Mouse (Mus musculus): ENCODE results near the gene Rbfox1. TPM values are rescaled to one million over a fixed set of nuclear protein-coding genes. Genes with fewer than 3 reads are reported as not detected.

Rbfox1 gene
- polyA plus RNA-seq, 1 experiment, result not detected

DNA sequence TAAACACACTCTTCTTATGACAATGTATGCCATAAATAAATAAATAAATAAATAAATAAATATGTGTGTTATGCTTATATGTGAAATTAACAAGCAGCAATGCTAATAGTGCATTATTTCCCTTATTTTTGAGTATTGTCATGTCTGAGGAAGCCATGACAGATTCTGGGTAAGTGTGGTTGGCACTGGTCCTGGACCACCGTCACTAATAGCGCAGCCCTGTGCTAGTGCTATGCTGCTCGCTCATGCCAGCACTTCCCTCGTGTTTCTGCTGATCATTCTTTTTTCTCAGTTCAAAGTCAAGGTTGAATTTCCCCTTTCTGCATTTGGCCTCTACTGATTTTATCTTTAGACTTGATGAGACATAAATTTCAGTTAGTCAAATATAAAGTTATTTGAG lies 398.3 kb downstream of the Rbfox1 start:
- 68% methylated on average over 4 of the region's 4 CpGs for WGBS
- no peak for TF ChIP-seq POLR2A (IDR thresholded peaks at IDR 0.05; ENCODE audit: borderline replicate concordance, control insufficient read depth, low read depth, low read length)
- no peak for TF ChIP-seq CTCF (IDR thresholded peaks at IDR 0.05; ENCODE audit: control insufficient read depth, insufficient read depth, low read length)
- no peak overlapping the region for H3K4me3 ChIP-seq (replicated peaks; ENCODE audit: control insufficient read depth, low read depth, low read length)

DNA sequence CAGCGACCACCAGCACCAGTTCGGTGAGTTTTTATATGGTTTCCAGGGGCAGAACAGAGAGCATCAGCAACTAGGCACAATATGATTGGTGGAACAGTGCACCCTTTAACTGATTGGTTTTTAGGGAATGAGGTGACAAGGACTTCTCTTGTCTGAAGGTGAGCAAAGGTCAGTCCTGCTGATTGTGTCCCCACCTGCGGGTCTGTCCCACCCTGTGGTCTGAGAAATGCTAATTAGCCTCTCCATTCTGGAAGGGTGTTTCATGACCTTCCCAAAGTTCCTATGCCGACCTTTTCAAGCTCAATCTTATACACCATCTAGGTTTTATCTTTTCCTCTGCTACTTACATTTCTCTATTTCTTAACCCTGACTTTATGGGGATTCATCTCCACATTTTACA lies 399.2 kb downstream of the Rbfox1 start:
- Histone ChIP-seq H3K4me3 (replicated peaks; ENCODE audit: control insufficient read depth, low read depth, low read length) (no peak overlapping the region), H3K4me1 (ENCODE audit: control insufficient read depth, insufficient read depth, low read length) (no peaks in the 10 kb centered on the region), H3K27ac (ENCODE audit: control insufficient read depth, insufficient read depth, low read depth, low read length, poor library complexity) (no peak overlapping the region)
- TF ChIP-seq POLR2A (IDR thresholded peaks at IDR 0.05; ENCODE audit: borderline replicate concordance, control insufficient read depth, low read depth, low read length), result no peak
- TF ChIP-seq CTCF (IDR thresholded peaks at IDR 0.05; ENCODE audit: control insufficient read depth, insufficient read depth, low read length), result no peak
- 63% methylated on average over 4 of the region's 4 CpGs for WGBS

More for the DNA sequence above, 398.3 kb downstream of the Rbfox1 start:
- no peaks in the 10 kb centered on the region for H3K4me1 ChIP-seq (ENCODE audit: control insufficient read depth, insufficient read depth, low read length)
- no peak overlapping the region for H3K27ac ChIP-seq (ENCODE audit: control insufficient read depth, insufficient read depth, low read depth, low read length, poor library complexity)

GRCm38 (mm10) chr16:6287699-6288098 lies 402.5 kb downstream of the Rbfox1 start:
- no peaks in the 10 kb centered on the region for H3K4me1 ChIP-seq (ENCODE audit: control insufficient read depth, insufficient read depth, low read length)
- no peak overlapping the region for H3K4me3 ChIP-seq (replicated peaks; ENCODE audit: control insufficient read depth, low read depth, low read length)
- 68% methylated on average over 2 of the region's 2 CpGs for WGBS
- no peak overlapping the region for H3K27ac ChIP-seq (ENCODE audit: control insufficient read depth, insufficient read depth, low read depth, low read length, poor library complexity)
- TF ChIP-seq CTCF (IDR thresholded peaks at IDR 0.05; ENCODE audit: control insufficient read depth, insufficient read depth, low read length) (no peak), POLR2A (IDR thresholded peaks at IDR 0.05; ENCODE audit: borderline replicate concordance, control insufficient read depth, low read depth, low read length) (no peak)

- H3K4me1 ChIP-seq (ENCODE audit: control insufficient read depth, insufficient read depth, low read length), result no peaks in the 10 kb centered on the region
- 68% methylated on average over 5 of the region's 5 CpGs for WGBS
- TF ChIP-seq POLR2A (IDR thresholded peaks at IDR 0.05; ENCODE audit: borderline replicate concordance, control insufficient read depth, low read depth, low read length) (no peak), CTCF (IDR thresholded peaks at IDR 0.05; ENCODE audit: control insufficient read depth, insufficient read depth, low read length) (no peak)
- H3K4me3 ChIP-seq (replicated peaks; ENCODE audit: control insufficient read depth, low read depth, low read length), result no peak overlapping the region
- H3K27ac ChIP-seq (ENCODE audit: control insufficient read depth, insufficient read depth, low read depth, low read length, poor library complexity), result no peak overlapping the region
These were observed 415.0 kb downstream of the Rbfox1 start for GRCm38 (mm10) chr16:6300112-6300511.

GRCm38 (mm10) chr16:6303082-6303481 lies 417.9 kb downstream of the Rbfox1 start:
- no peak overlapping the region for H3K4me3 ChIP-seq (replicated peaks; ENCODE audit: control insufficient read depth, low read depth, low read length)
- WGBS, result 37% methylated on average over 1 of the region's 1 CpGs
- no peak overlapping the region for H3K27ac ChIP-seq (ENCODE audit: control insufficient read depth, insufficient read depth, low read depth, low read length, poor library complexity)
- no peaks in the 10 kb centered on the region for H3K4me1 ChIP-seq (ENCODE audit: control insufficient read depth, insufficient read depth, low read length)
- TF ChIP-seq CTCF (IDR thresholded peaks at IDR 0.05; ENCODE audit: control insufficient read depth, insufficient read depth, low read length) (no peak), POLR2A (IDR thresholded peaks at IDR 0.05; ENCODE audit: borderline replicate concordance, control insufficient read depth, low read depth, low read length) (no peak)

- H3K27ac ChIP-seq (ENCODE audit: control insufficient read depth, insufficient read depth, low read depth, low read length, poor library complexity), result no peak overlapping the region
- TF ChIP-seq CTCF (IDR thresholded peaks at IDR 0.05; ENCODE audit: control insufficient read depth, insufficient read depth, low read length), result no peak
- TF ChIP-seq POLR2A (IDR thresholded peaks at IDR 0.05; ENCODE audit: borderline replicate concordance, control insufficient read depth, low read depth, low read length), result no peak
- no peak overlapping the region for H3K4me3 ChIP-seq (replicated peaks; ENCODE audit: control insufficient read depth, low read depth, low read length)
- no peaks in the 10 kb centered on the region for H3K4me1 ChIP-seq (ENCODE audit: control insufficient read depth, insufficient read depth, low read length)
These were observed 424.8 kb downstream of the Rbfox1 start for GRCm38 (mm10) chr16:6309940-6310339.

DNA sequence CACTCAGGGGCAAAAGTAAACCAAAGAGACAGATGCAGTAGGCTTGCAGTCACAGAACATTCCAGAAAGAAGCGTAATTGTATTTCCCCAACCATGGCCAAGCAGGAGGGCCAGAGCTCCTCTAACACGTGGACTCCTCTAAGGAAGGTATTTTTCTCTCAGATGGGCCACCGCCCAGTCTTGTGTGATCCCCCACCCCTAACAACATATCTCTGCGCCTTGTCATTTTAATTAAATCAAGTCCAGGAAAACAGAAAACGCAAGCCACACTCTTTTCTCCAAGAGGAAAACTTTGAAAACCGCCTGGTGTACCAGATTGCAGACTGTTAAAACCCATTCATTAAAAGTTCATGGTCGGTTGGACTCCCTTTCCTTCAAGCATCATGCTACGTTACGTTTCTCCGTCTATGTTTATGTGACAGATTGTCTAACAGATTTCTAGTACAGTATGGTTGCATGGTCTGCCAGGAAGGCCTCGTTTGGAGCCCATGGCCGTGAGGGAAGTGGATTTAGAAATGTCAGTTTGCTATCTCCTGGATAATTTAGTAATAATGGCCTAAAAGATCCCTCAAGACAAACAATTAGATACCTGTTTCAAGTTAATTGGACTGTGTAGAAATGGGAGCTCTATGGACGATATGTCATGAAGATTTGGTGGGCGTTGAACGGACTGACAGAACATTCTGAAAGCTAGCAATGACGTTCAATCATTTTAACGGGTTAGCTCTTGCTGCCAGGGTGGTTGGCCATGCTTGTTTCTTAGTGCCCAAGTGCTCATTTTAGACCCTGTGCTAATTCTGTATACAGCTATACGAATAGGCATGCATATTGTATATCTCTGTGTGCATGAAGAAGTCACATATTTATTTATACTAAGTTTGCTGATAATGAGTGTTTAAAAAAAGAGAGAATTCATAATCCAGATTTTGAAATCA lies 425.9 kb downstream of the Rbfox1 start:
- H3K4me1 ChIP-seq (ENCODE audit: control insufficient read depth, insufficient read depth, low read length), result no peaks in the 10 kb centered on the region
- H3K4me3 ChIP-seq (replicated peaks; ENCODE audit: control insufficient read depth, low read depth, low read length), result no peak overlapping the region
- TF ChIP-seq POLR2A (IDR thresholded peaks at IDR 0.05; ENCODE audit: borderline replicate concordance, control insufficient read depth, low read depth, low read length) (no peak), CTCF (IDR thresholded peaks at IDR 0.05; ENCODE audit: control insufficient read depth, insufficient read depth, low read length) (no peak)
- H3K27ac ChIP-seq (ENCODE audit: control insufficient read depth, insufficient read depth, low read depth, low read length, poor library complexity), result no peak overlapping the region
- WGBS, result 79% methylated on average over 18 of the region's 18 CpGs

- Histone ChIP-seq H3K4me1 (ENCODE audit: control insufficient read depth, insufficient read depth, low read length) (no peaks in the 10 kb centered on the region), H3K27ac (ENCODE audit: control insufficient read depth, insufficient read depth, low read depth, low read length, poor library complexity) (no peak overlapping the region), H3K4me3 (replicated peaks; ENCODE audit: control insufficient read depth, low read depth, low read length) (no peak overlapping the region)
- WGBS, result 77% methylated on average over 6 of the region's 6 CpGs
- TF ChIP-seq POLR2A (IDR thresholded peaks at IDR 0.05; ENCODE audit: borderline replicate concordance, control insufficient read depth, low read depth, low read length), result no peak
- TF ChIP-seq CTCF (IDR thresholded peaks at IDR 0.05; ENCODE audit: control insufficient read depth, insufficient read depth, low read length), result no peak
These were observed 428.5 kb downstream of the Rbfox1 start for GRCm38 (mm10) chr16:6313689-6314088.

All from bone marrow, adult 2 months (tissue).